15 mouse cellular contexts compared by ENCODE assay signal in the genomic region with DNA sequence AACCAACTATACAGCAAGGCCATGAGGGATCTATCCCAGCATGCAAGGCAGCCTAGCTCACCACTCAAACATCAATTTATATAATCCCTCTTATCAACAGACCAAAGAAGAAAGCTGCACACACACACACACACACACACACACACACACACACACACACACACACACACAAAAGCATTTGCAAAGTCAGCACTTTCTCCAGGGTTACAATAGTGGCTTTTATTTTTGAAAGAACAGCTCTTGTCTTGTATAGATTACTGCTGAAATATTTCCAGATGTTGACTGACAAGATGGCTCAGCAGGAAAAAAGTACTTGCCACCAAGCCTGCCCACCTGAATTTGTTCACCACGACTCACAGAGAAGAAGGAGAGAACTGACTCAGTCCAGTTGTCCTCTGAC.
"Had no signal": no experiment of that assay in that cellular context is flagged by ENCODE, and none has a peak within 500 bp of the region (broad histone marks: within the 10 kb centered on the region; RNA-seq: fewer than 3 reads in every experiment).

No protein-coding gene starts in this region.

- H3K27ac ChIP-seq: kidney, embryonic 15.5 days; limb, embryonic 15.5 days; liver, embryonic 12.5 days; neural tube, embryonic 15.5 days; stomach, postnatal 0 days had no signal

- H3K27me3 ChIP-seq: limb, embryonic 15.5 days; neural tube, embryonic 15.5 days had no signal

- DNase-seq: kidney, adult 18-20 months; kidney, postnatal 25 days; lung, embryonic 14.5 days; lung, postnatal 10 days; lung, postnatal 4 days; right cerebral cortex, adult 18-20 months; right cerebral cortex, postnatal 25 days; thymus, postnatal 4 days had no signal

- H3K4me1 ChIP-seq: kidney, embryonic 15.5 days; limb, embryonic 15.5 days; liver, embryonic 12.5 days; neural tube, embryonic 15.5 days had no signal

- H3K4me3 ChIP-seq: kidney, embryonic 15.5 days; limb, embryonic 15.5 days; liver, embryonic 12.5 days; myocyte; neural tube, embryonic 15.5 days had no signal

- ATAC-seq: liver, embryonic 12.5 days had no signal

- H3K9ac ChIP-seq: kidney, embryonic 15.5 days; limb, embryonic 15.5 days; liver, embryonic 12.5 days; lung, embryonic 14.5 days; neural tube, embryonic 15.5 days had no signal

- H3K36me3 ChIP-seq: kidney, embryonic 15.5 days; limb, embryonic 15.5 days; liver, embryonic 12.5 days; neural tube, embryonic 15.5 days had no signal

- H3K4me2 ChIP-seq: kidney, embryonic 15.5 days; limb, embryonic 15.5 days; liver, embryonic 12.5 days; lung, embryonic 14.5 days; midbrain, embryonic 11.5 days; neural tube, embryonic 15.5 days had no signal

- H3K9me3 ChIP-seq: kidney, embryonic 15.5 days; limb, embryonic 15.5 days; liver, embryonic 12.5 days; neural tube, embryonic 15.5 days had no signal
